Mouse (Mus musculus): ENCODE data around the gene Trpm7.

DNA sequence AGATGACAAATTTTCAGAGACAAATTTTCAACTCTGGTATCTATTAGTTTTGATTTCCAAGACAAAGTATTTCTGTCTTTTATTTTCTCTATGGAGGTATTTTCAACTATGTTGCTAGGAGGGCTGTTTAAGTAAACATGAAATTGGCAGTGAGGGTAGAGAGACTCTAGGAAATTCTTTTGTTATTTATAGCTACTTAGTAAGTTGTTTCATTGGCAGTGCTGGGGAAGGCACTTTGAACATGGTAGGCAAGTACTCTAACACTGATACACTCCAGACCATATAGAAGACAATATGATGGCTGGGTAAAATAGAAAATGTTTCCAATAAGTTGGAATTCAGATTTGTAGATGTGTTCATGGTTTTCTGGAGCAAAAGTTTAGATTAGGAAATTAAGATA lies 15.7 kb upstream of the Trpm7 start:
- no peak for TF ChIP-seq MYOD1 (IDR thresholded peaks at IDR 0.05; ENCODE audit: control insufficient read depth, insufficient read length, low read depth)
- no peak for TF ChIP-seq CTCF (IDR thresholded peaks at IDR 0.05; ENCODE audit: control insufficient read depth, insufficient read depth, insufficient read length)
- no peak for TF ChIP-seq MAX (IDR thresholded peaks at IDR 0.05)
- TF ChIP-seq USF1 (IDR thresholded peaks at IDR 0.05; ENCODE audit: low read depth): no peak
- TF ChIP-seq CEBPB (IDR thresholded peaks at IDR 0.05; ENCODE audit: low read depth): no peak
